Mouse (Mus musculus): ENCODE data around the gene Glod4. TPM values are rescaled to one million over a fixed set of nuclear protein-coding genes. Genes with fewer than 3 reads are reported as not detected.
"Not testable (repeated sequence)": the region's sequence is repeated elsewhere in the genome, so short reads cannot be mapped to it uniquely, and the experiment has no call there.

Glod4 gene
- total RNA-seq, 2 experiments from 2014 or later, result 49.2 to 55.2 TPM

DNA sequence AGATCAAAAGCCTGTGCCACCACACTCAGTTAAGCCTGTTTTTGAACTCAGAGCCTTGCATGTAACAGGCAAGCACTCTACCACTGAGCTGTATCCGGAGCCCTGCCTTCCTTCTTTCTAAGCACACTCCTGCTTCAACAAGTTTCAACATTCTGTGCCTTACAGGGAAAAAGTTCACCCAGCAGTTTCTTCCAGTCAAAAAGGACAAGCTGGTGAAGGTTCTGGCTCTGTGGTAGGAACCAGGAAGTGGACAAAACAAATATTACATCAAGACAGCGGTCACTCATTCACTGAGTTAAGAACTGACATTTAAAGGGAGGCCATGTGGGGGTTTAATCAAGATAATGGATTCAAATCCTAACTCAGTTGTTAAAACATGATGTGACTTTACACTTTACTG is 28.5 kb downstream of the Glod4 start:
- DNase-seq (ENCODE audit: low spot score in 2 of 2), result no peak
- intact Hi-C loops (cut with DNase I), result no loop called here

GRCm38 (mm10) chr11:76213841-76214240 is 29.7 kb downstream of the Glod4 start:
- intact Hi-C loops (cut with DNase I), result no loop called here

DNA sequence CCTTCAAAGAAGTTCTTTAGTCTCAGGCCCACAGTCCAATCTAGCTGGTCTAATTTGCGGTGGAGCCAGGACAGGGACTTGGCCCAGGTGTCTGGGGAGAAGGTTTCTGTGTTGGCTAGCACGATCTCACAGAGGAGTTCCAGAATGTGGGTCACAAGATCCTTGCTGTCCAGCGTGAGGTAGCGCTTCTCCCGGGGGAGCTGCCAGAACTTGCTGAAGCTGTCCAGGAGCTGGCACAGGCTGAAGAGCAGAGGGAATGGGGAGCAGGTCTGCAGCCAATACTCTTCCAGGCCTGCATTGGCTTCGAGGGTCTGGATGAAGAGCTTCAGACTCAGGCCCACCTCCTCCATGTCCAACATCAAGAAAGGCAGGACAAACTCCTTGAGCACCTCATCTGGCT is 31.9 kb downstream of the Glod4 start:
- intact Hi-C loops (cut with DNase I); DNase-seq (ENCODE audit: low spot score in 2 of 2): not testable (repeated sequence)

More at GRCm38 (mm10) chr11:76213841-76214240, 29.7 kb downstream of the Glod4 start:
- DNase-seq (ENCODE audit: low spot score in 2 of 2), result no peak

GRCm38 (mm10) chr11:76210228-76210985 is 33.1 kb downstream of the Glod4 start:
- intact Hi-C loops (cut with DNase I), result no loop called here
- DNase-seq (ENCODE audit: low spot score in 2 of 2), result peak in 1 of 2 experiments; percentile 32

GRCm38 (mm10) chr11:76206793-76207192 is 36.7 kb downstream of the Glod4 start:
- DNase-seq (ENCODE audit: low spot score in 2 of 2), result no peak
- intact Hi-C loops (cut with DNase I), result no loop called here

DNA sequence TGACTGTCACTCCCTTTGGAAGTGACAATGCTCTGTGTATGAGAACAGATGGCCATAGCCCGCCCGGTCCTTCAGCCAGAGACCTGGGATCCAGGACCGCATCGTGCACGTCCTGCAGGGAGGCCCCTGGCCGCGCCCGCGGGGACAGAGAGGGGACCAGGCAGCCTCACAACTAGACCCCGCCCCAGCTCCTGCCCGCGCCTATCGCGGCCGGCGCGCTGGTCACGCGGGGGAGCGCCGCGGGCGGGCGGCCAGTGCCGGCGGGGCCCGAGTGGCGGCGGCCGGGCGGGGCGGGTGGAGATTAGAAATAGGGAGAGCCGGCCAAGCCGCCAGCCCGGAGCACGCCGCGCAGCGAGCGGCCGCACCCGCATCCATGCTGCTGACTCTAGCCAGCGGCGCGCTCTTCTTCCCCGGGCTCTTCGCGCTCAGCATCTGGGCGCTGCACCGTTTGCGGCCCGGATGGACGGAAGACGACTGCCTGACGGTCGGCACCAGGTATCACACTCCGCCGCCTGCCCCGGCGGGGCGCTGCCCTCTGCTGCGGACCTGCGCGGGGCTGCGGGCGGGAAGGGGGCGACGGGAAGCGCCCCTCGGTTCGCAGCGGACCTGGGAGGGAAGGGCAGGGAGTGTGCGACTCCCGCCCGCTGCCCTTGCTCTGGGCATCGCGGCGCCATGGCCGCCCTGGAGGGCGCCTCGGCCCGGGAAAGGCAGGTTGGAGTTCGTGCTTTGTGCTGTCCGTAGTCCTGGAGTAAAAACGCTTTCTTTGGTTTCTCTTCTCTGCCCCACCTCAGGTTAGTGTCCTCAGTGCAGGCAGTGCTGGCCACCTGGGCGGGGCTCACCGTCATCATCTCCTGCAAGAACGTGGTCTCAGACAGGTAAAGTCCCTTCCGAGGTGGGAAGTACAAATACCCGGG is 41.5 kb downstream of the Glod4 start:
- peak; percentile 85 to 87 for DNase-seq (ENCODE audit: low spot score in 2 of 2)
- intact Hi-C loops (cut with DNase I), result no loop called here

GRCm38 (mm10) chr11:76196977-76197469 is 46.5 kb downstream of the Glod4 start:
- intact Hi-C loops (cut with DNase I), result no loop called here
- DNase-seq (ENCODE audit: low spot score in 2 of 2), result no peak

DNA sequence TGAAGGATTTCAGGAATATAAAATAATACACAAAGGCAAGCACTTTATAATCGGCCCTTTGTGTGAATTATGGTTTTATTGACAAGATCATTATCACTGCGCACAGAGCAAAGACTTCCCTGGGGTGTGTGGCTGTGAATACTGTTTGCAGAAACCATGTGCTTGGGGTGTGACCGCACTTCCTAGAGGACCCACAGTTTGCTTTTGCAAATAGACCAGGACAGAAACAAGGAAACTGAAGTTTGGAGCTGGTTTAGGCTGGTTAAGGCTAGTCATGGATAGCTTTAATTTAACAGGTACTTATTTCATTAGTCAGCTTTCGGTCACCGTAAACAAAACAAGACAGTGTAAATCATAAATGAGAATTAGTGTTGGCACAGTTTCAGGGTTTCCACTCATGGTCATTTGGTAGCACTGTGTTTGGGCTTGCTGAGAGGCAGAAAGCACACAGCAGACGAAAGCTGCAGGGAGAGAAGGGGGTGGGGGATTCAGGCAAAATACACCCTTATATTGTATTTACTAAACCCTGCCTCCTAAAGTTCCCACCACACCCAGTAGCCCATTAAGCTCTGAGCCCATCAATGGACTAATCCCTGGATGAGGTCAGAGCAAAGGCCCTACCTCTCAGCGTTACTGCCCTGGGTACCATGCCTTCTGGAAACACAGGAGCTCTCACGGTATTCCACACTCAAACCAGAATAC is 47.1 kb downstream of the Glod4 start:
- DNase-seq (ENCODE audit: low spot score in 2 of 2), result no peak
- intact Hi-C loops (cut with DNase I), result no loop called here

DNA sequence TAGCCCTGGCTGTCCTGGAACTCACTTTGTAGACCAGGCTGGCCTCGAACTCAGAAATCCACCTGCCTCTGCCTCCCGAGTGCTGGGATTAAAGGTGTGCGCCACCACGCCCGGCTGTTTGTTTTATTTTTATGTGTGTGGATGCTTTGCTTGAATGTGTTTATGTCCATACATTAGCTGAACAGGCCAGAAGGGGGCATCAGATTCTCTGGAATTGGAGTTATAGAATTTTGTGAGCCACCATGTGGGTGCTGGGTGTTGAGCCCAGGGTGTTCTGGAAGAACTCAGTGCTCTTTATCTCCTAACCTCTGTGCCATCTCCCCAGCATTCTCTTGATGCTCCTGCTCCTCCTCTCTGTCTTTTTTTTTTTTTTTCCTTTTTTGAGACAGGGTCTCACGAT is 56.6 kb downstream of the Glod4 start:
- intact Hi-C loops (cut with DNase I), result no loop called here
- DNase-seq (ENCODE audit: low spot score in 2 of 2), result no peak

DNA sequence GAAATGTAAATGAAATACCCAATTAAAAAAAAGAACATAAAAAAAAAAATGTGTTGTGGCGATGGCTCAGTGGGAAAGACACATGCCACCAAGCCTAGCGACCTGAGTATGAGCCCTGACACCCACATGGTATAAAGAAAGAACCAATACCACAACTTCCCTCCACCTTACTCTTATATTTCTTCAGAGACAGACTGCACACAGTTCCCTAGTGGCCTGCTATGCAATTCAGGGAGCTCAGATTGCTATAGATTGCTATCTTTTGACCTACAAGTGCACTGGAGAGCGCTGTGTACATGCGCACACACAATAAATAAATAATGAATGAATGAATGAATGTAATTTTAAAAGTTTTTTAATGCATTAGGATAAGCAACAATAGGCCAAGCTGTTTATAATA is 59.8 kb downstream of the Glod4 start:
- intact Hi-C loops (cut with DNase I), result no loop called here
- no peak for DNase-seq (ENCODE audit: low spot score in 2 of 2)

- DNase-seq (ENCODE audit: low spot score in 2 of 2), result no peak
- intact Hi-C loops (cut with DNase I), result no loop called here
Measured at GRCm38 (mm10) chr11:76180146-76180540, 63.4 kb downstream of the Glod4 start.

- intact Hi-C loops (cut with DNase I), result loop anchor here (1.0 to 2.0 kb wide), 2 partner anchors 38 to 63 kb away; partner anchors contain the start of genes Dbil5, Gemin4, Glod4 and Mrm3
- peak; percentile 90 to 93 for DNase-seq (ENCODE audit: low spot score in 2 of 2)
Measured at GRCm38 (mm10) chr11:76179495-76180145, 63.9 kb downstream of the Glod4 start, which contains the start of the genes Vps53 and Fam57a. Gene Vps53 (minus strand): TSS chr11:76179647. Gene Fam57a (plus strand): TSS chr11:76179671.

DNA sequence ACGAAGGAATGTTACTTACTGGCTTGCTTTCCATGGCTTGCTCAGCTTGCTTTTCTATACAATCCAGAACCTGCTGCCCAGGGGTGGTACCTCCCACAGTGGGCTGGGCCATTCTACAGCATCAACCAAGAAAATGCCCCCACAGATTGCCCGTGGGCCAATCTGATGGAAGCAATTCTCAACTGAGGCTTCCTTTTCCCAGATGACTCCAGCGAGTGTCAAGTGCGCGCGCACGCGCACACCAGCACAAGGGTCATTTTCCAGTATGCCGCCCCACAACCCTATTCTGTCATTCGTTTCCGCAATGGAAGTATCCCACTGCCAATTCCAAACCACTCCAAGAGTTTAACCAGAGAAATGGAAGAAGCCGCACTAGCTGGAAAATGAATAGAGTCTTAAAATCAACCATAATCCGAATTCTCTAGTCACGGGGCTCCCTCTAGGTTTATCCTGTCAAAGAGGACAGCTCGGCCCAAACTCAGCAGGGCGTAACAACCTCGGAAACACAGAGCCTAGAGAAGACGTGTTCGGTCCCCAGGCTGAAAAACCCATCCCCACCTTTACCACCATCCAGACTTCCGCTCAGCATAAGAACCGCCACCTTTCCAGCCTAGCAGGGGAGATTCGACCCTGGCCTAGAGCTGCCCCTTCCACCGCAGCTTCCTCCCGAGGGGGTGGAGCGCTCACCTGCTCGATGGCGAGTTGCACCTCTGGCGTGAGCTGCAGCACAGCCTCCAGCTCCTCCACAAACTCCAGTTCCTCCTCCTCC is 64.6 kb downstream of the Glod4 start:
- intact Hi-C loops (cut with DNase I), result loop anchor here (1.0 to 2.0 kb wide), 2 partner anchors 38 to 64 kb away; partner anchors contain the start of genes Dbil5, Gemin4, Glod4 and Mrm3

DNA sequence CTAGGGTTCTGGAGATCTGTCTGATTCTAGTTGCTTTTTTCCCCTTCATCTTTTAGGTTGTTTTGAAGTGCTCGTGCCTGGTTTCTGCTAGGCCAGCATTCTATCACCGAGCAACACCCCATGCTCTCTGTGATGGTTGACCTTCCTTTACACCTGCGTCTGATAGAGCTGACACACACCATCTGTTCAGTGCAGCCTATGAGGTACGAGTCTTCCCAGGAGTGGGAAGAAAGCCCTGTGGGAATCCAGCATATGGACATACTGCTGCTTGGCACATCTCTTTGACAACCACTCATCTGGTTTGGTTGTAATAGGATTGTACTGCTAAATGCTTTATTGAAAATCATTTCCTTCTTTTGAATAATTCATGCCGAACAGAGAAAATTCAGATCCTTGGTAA is 73.3 kb downstream of the Glod4 start:
- intact Hi-C loops (cut with DNase I), result no loop called here
- DNase-seq (ENCODE audit: low spot score in 2 of 2), result peak in 1 of 2 experiments; percentile 42

More for the DNA sequence above, 64.6 kb downstream of the Glod4 start:
- DNase-seq (ENCODE audit: low spot score in 2 of 2), result peak; percentile 50 to 71

DNA sequence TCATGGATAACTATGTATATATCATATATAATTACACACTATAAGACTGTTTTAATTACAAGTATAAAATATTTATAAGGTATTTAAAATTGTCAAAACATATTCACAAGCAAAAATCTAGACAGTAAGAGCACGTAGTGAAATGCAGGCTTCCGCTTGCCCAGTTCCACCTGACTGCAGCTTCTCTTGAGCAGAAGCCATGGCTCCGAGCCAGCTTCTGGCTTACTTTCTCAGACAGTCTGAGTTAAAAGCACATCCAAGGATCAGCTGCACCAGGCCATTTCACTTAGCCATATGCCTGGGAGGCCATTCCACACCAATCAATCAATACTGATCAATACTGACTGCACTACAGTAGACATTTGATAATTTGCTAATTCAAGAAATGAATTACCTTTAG is 74.5 kb downstream of the Glod4 start:
- intact Hi-C loops (cut with DNase I), result loop anchor here (2.0 kb wide), 1 partner anchor 82 kb away; no protein-coding TSS in a partner anchor
- no peak for DNase-seq (ENCODE audit: low spot score in 2 of 2)

DNA sequence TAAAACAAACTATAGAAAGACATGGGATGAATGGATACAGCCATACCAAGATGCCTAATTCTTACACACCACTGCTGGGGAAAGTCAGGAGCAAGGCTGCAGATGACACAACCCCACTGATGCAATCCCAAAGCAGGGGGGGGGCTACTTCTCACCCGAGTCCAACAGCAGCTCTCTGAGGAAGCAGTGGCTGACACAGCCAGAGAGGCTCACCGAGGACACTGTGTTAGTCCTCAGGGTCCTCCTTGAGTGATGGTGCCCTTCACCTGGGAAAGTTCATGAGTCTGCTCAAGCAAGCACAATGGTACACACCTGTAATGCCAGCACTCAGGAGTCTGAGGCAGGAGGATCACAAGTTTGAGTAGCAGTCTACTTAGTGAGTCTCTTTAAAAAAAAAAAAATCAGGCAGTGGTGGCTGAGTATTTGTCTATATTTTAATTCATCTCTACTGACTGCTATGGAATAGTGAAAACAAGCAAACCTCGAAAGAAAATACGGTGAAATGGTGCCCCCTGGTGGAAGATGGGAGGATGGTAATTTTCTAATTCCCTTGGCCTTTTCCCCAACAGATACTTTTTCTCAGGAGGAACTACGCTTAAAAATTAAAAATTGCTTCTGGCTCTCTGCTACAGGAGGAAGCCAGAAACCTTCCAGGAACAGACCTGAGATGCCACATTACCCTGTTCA is 76.3 kb downstream of the Glod4 start:
- intact Hi-C loops (cut with DNase I), result no loop called here
- peak; percentile 73 to 81 for DNase-seq (ENCODE audit: low spot score in 2 of 2)

- intact Hi-C loops (cut with DNase I), result loop anchor here (1.0 kb wide), 1 partner anchor 384 kb away; no protein-coding TSS in a partner anchor
Measured at GRCm38 (mm10) chr11:76166657-76167056, 76.9 kb downstream of the Glod4 start.

DNA sequence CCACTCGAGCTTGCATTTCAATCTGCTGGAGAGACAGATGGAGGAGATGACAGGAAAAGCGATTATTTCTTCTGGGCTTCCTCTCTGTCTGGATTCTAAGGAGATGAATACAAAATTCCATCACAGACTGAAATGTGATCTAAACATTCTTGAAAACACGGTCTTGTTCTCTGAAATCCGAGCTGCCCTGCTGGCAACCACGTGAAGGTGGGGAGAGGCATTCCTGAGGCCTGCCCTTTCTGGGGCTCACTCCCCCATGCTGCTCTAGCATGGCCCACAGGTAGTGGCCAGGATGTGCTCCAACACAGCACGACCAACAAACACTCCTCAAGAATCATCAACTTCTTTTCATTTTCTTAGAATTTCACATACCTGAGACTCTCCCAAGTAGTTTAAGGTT is 83.3 kb downstream of the Glod4 start:
- DNase-seq (ENCODE audit: low spot score in 2 of 2), result no peak
- intact Hi-C loops (cut with DNase I), result no loop called here

More at GRCm38 (mm10) chr11:76166657-76167056, 76.9 kb downstream of the Glod4 start:
- DNase-seq (ENCODE audit: low spot score in 2 of 2), result no peak
